Mouse (Mus musculus): ENCODE measurements around the gene Gnai1.

Gene Gnai1

GRCm38 (mm10) chr5:18288079-18288478 is 72.1 kb downstream of the Gnai1 start:
- no peak for DNase-seq (ENCODE audit: low read depth, low spot score)

GRCm38 (mm10) chr5:18282095-18282494 is 78.1 kb downstream of the Gnai1 start:
- no peak for DNase-seq (ENCODE audit: low read depth, low spot score)

GRCm38 (mm10) chr5:18274352-18274940 is 85.7 kb downstream of the Gnai1 start:
- no peak for DNase-seq (ENCODE audit: low read depth, low spot score)

GRCm38 (mm10) chr5:18273291-18274284 is 86.6 kb downstream of the Gnai1 start:
- DNase-seq (ENCODE audit: low read depth, low spot score): no peak

GRCm38 (mm10) chr5:18250379-18251017 is 109.7 kb downstream of the Gnai1 start:
- peak; percentile 16 for DNase-seq (ENCODE audit: low read depth, low spot score)

GRCm38 (mm10) chr5:18249132-18249531 is 111.0 kb downstream of the Gnai1 start:
- no peak for DNase-seq (ENCODE audit: low read depth, low spot score)

GRCm38 (mm10) chr5:18229396-18229795 is 130.8 kb downstream of the Gnai1 start:
- no peak for DNase-seq (ENCODE audit: low read depth, low spot score)

GRCm38 (mm10) chr5:18228866-18229265 is 131.3 kb downstream of the Gnai1 start:
- DNase-seq (ENCODE audit: low read depth, low spot score): no peak

- DNase-seq (ENCODE audit: low read depth, low spot score): no peak
These were observed 139.3 kb downstream of the Gnai1 start for GRCm38 (mm10) chr5:18220873-18221272.

GRCm38 (mm10) chr5:18218292-18218691 is 141.9 kb downstream of the Gnai1 start:
- no peak for DNase-seq (ENCODE audit: low read depth, low spot score)

- no peak for DNase-seq (ENCODE audit: low read depth, low spot score)
These were observed 142.3 kb downstream of the Gnai1 start for GRCm38 (mm10) chr5:18217856-18218255.

Data from 3T3-L1 (cell line).